Mouse (Mus musculus) stomach, postnatal 0 days (tissue): Measurements from ENCODE around the gene Zmiz1.

Experiments used
- CTCF ChIP-seq: IDR thresholded peaks from 2 replicates; pipeline ENCODE4 v1.5.1; 2016; ENCODE audit warnings: antibody characterized with exemption, low read depth, mild to moderate bottlenecking, moderate library complexity
- EP300 ChIP-seq: optimal IDR thresholded peaks from 2 replicates; pipeline ENCODE3; 2016; ENCODE audit warnings: antibody characterized with exemption

- TF ChIP-seq CTCF (peak; percentile 78), EP300 (no peak)
Measured at GRCm38 (mm10) chr14:25567245-25567644, 108.3 kb downstream of the Zmiz1 start.
